Mouse (Mus musculus): ENCODE measurements at regions not wholly inside any gene's neighbourhood (a gene's known extent, or its start where the extent isn't known, plus 50 kb on each side); places are given as distances from the start of the nearest gene placed in this dataset.

DNA sequence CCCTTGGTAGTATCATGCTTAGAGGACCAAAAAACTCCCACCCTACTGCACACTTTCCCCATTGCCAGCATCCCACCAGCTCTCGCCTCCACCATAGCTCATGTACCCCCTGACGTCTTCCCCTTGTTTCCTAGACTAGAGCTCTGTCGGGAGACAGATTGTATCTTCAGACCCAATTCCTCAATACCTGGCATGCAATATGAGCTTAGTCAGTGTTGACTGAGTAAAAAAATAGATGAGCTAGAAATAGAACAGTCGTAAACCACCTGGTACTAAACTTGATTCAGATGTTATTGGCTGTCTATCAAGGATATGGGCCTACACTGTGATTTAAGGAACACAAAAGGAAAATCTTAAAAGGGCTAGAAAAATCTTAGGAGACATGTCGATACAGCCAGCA is 215.1 kb upstream of the Noct start:
- no peak for TF ChIP-seq MAFK (IDR thresholded peaks at IDR 0.05; ENCODE audit: insufficient read depth, low read depth, low read length)
- no peak for TF ChIP-seq ZC3H11A (IDR thresholded peaks at IDR 0.05; ENCODE audit: borderline replicate concordance, low read depth, low read length)

All from ES-E14 (cell line).